Mouse (Mus musculus) R1 (cell line): ENCODE results near the gene Pkn2.

Source experiments
- DNase-seq: peaks from one replicate; pipeline ENCODE4 v3.0.0-alpha.2; 2018; ENCODE audit warnings: low read depth, low spot score

The Pkn2 gene

DNA sequence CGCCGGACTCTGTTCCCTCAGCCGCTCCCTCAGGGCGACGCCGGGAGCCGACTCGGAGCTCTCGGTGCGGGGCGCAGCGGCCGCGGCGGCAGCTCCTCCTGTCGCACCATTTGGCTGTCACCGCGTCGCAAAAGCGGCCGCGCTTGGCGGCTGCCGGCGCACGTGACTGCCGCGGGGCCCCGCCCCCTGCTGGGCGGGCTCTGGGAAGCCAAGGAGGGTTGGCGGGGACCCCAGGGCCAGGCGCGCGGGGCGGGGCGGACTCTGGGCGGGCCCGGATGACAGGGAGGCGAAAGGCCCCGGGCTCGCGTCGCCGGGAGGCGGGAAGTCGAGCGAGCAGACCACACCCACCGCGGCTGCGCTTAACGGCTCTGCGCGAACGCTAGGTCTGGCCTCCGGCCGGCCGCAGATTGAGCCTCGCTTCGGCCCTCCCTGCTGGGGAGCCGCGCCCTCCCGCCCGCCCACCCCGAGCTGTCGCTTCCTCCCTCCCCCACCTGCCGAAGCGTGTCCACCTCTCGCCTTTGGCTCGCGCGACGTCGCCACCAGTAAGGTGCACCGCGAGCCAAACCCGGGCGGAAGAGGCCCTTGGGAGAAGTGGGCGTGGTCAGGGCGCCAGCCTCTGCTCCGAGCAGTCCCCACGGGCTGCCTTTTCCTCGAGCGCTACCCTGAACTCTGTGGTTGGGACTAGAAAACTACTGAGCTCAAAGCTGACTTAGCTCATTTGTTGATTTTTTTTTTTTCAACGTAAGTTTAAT, at the start of gene Pkn2:
Gene Pkn2 (minus strand): TSS at position 133 of the 752 bp plus-strand sequence.
- peak; percentile 96 for DNase-seq

- peak; percentile 81 for DNase-seq
These were observed 48.1 kb upstream of the Pkn2 start for GRCm38 (mm10) chr3:142929906-142930305.

GRCm38 (mm10) chr3:142927311-142927710, 45.5 kb upstream of the Pkn2 start:
- DNase-seq = no peak

GRCm38 (mm10) chr3:142924831-142925348, 43.1 kb upstream of the Pkn2 start:
- DNase-seq = no peak

GRCm38 (mm10) chr3:142919070-142919469, 37.3 kb upstream of the Pkn2 start:
- DNase-seq = no peak

- DNase-seq = no peak
These were observed 36.1 kb upstream of the Pkn2 start for GRCm38 (mm10) chr3:142917760-142918439.

DNA sequence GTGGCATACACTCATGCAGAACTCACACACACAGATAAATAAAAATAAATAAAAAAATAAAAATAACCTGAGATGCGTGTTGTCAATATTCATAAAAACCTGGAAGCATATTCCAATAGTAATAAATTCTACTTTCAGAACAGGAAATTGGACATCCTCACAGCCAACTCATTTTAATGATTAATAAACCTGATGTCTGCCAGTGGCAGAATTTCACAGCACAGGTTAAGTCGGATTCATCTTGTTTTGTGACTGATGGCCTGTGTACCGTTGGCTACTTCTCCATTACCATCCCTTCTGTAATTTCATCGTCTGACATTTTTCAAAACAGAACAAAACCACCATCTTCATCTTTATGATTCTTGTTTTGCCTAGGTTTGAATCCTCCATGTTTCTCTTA, 35.4 kb upstream of the Pkn2 start:
- no peak for DNase-seq

DNA sequence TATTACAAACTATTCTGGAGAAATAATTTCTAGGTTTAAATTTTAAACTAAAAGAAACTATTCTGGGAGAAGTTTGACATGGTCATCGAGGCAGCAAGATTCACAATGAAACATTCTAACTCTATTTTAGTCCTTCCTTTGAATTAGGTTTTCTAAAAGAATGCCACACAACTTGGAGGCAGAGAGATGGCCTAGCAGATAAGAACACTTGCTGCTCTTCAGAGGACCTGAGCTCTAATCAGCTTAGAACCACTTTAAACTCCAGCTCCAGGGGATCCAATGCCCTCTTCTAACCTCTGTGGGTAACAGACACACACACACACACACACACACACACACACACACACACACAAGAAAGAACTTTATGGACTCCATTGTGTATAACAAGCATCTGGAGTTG, 31.5 kb upstream of the Pkn2 start:
- no peak for DNase-seq

DNA sequence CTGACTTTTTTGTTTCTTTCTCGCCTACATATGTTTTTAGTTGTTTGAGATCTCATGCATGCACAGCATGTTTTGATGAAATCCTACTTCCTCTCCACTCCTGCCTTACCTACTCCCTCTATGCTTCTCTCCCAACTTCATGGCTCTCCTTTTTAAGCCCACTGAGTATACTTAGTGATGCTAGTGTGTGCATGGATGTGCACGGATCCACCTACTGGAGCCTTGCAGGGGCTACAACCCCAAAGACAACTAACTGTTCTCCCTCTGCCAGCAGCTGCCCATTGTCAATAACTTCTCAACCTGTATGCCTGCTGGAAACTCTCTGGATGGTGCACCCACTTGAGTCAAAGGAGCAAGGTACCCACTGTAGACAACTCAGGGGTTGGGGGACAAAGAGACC, 17.9 kb upstream of the Pkn2 start:
- peak; percentile 28 for DNase-seq

DNA sequence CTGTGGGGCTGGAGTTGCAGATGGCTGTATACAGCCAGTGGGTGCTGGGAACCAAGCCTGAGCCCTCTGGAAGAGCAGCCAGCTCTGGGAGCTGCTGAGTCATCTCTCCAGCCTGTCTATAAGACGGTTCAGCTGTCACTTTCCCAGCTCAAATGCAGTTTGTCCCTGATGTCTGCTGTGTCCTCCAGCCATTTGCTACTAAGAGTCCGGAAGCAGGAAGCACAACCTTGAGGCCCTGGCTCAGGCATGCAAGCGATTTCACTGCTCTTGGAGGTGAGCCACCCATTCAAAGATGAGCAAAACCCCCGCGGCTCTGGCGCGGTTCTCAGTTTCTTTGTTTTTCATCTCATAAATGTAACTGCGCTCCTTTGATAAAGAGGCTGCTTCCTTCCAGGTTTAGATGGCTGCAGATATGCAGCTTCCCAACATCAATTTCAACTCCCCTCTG, 17.2 kb upstream of the Pkn2 start:
- peak; percentile 72 for DNase-seq

GRCm38 (mm10) chr3:142890442-142890841, 8.6 kb upstream of the Pkn2 start:
- no peak for DNase-seq

DNA sequence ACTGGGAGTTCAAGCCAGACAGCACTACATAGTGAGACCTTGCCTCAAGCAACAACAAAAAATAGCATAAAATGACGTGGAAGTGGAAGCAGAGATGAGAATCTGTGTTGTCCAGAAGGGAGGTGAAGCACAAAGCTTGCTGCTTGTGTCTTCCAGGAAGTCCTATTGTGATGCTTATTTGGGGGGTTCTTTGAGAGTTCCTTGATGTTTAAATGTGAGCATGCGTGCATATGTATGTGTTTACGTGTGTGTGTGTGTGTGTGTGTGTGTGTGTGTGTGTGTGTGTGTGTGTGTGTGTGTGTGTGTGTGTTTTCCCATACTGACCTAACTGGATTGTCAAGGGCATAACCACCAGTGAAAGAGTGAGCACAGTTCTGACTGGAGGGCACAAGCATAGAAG, 5.2 kb upstream of the Pkn2 start:
- DNase-seq = peak; percentile 93

DNA sequence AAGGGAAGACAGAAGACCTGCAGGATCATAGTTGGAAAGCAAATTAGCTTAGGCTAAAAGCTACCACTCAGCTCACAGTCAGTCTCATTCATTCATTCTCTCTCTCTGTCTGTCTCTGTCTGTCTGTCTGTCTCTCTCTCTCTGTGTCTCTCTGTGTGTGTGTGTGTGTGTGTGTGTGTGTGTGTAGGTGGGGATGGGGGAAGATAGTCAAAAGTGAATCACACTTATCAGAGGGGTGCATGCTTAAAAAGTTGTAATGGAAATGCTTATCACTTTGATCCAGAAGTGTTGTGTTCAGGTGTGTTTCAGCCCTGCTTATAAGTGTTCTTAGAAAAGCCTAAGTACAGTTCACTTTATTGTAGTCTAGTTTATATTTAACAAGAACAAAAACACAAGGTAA, 2.8 kb upstream of the Pkn2 start:
- DNase-seq = no peak

DNA sequence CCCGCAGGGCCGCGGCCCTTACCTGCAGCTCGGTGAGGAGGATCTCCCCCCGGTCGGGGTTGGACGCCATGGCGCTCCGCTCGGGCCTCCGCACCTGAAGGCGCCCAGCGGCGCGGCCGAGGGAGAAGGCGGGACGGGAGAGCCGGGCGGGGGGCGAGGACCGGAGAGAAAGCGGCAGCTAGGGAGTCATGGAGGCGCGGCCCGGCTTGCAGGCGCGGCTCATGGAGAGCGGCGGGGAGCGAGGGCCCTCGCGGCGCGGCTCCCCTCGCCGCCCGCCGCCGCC, 274 bp downstream of the Pkn2 start:
- no peak for DNase-seq

GRCm38 (mm10) chr3:142880790-142881588, 815 bp downstream of the Pkn2 start:
- DNase-seq = peak; percentile 74

- no peak for DNase-seq
These were observed 18.6 kb downstream of the Pkn2 start for GRCm38 (mm10) chr3:142863236-142863635.

DNA sequence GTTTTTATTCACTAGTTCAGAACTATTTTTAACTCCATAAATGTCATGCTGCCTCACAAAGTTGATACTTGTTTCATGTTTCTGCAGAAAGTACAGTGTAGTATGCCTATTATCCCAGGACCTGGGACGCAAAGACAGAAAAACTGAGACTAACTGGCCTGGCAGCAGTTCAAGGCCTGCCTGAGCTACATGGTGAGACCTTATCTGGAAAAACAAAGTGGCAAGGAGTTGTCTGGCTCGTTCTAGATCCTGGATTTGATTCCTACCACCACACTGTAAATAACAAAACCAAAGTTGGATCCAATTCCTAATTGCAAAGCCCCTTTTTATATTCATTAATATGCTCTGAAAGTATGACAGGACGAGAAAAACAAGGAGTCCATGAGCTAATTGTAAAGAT, 25.0 kb downstream of the Pkn2 start:
- DNase-seq = no peak

DNA sequence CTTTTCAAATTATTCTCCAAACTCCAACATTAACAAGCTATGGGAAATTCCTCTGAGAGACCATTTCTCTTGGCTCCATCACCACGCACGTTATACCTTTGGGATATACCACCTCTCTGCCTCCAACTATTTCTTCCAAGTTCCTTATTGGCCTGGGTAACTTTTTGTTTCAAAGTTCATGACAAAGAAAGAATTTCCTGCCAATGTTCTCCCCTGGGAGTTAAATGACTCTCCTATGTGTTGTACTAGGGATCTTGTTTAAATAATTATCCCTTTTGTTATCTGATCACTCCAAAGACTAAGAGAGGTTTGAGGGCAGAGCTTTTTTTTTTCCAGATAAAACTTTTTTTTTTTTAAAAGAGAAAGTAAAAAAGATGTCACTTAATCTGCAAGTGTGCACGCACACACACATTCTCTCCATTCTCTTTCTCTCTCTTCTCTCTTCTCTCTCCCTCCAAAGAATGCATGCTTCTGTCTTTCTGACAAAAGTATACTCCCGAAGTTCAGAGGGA, 25.8 kb downstream of the Pkn2 start:
- DNase-seq = no peak

DNA sequence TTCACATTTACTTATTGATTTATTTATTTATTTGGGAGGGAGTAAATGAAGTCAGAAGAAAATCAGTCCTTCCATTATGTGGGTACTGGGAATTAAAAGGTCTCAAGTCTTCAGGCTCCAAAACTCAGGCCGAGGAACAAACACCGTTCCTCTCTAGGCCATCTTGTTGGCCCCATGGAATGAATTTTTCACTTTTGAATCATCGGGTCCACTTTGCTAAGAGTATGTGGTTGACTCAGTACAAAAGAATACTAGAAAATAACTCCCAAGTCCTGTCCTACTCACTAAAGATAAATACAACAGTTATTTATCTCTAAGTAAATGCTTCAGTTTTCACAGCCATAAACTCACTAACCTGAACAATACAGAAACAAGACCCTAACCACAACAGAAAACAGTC, 28.9 kb downstream of the Pkn2 start:
- no peak for DNase-seq

DNA sequence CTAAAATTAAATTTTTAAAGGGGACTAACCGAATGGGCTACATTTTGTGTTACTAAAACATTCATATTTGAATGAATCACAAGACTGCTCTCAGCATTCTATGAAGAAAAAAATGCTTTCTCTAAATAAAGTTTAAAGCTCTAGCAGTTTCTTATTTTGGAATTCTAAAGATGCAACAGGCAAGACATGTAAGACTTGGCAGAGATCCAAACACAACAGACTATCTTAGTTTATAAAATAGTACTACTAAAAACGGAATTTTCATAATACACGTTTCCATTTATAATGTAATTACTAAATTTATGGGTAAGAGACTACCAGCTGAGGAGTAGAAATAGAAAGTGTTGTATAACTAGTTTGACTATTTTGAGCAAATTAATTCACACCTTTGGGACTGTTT, 30.2 kb downstream of the Pkn2 start:
- no peak for DNase-seq

DNA sequence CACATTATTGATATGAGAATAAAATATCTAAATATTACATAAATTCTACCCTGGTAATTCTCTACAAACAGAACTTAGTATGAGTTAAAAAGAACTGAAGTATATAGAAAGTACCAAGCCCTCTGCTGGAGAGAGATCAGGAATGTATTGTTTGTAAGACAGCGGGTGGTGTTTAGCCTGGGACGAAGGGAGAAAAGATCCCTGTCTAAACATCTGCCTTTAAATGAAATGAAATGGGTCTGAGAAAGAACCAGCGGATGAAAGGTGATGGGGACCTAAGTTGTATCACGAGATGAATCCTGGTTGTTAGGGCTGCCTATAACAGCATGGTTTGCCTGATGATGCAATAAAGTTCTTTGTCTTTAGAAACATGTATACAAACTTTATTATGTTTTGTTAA, 41.8 kb downstream of the Pkn2 start:
- peak; percentile 77 for DNase-seq

- DNase-seq = no peak
These were observed 47.0 kb downstream of the Pkn2 start for GRCm38 (mm10) chr3:142834761-142835160.
